Mouse (Mus musculus) embryonic fibroblast, embryonic 13.5 days (primary cell): Measurements from ENCODE around the gene Spint1. TPM values are rescaled to one million over a fixed set of nuclear protein-coding genes. Genes with fewer than 3 reads are reported as not detected.

Experiments
- H3K27ac ChIP-seq: 2 replicates; pipeline ENCODE4 v1.5.1; 2012; ENCODE audit warnings: low read length, control low read depth, inconsistent platforms; ENCODE audit not compliant: insufficient read depth
- H3K4me1 ChIP-seq: 2 replicates; pipeline ENCODE4 v1.6.1; 2011; ENCODE audit warnings: low read length; ENCODE audit not compliant: control insufficient read depth, insufficient read depth
- H3K4me3 ChIP-seq: 2 replicates; pipeline ENCODE4 v1.5.1; 2011; ENCODE audit warnings: mild to moderate bottlenecking, control low read depth, low read length; ENCODE audit not compliant: insufficient read depth
- CTCF ChIP-seq: IDR thresholded peaks from 2 replicates; pipeline ENCODE4 v1.5.1; 2011; ENCODE audit warnings: mild to moderate bottlenecking, control low read depth, low read length, moderate library complexity, borderline replicate concordance; ENCODE audit not compliant: insufficient read depth
- POLR2A ChIP-seq: IDR thresholded peaks from 2 replicates; pipeline ENCODE4 v1.6.1; 2011; ENCODE audit warnings: low read depth, mild to moderate bottlenecking, control low read depth, low read length, moderate library complexity
- polyA plus RNA-seq: library from polyadenylated mRNA; stranded (reverse); fragments of >200 nt; gene quantifications from 2 replicates; pipeline ENCODE4 v1.2.4, GENCODE M21; 2011; ENCODE audit warnings: low read depth; ENCODE audit not compliant: missing spikeins, insufficient read length

Gene Spint1
- polyA plus RNA-seq, 1 experiment, result 0.30 TPM

DNA sequence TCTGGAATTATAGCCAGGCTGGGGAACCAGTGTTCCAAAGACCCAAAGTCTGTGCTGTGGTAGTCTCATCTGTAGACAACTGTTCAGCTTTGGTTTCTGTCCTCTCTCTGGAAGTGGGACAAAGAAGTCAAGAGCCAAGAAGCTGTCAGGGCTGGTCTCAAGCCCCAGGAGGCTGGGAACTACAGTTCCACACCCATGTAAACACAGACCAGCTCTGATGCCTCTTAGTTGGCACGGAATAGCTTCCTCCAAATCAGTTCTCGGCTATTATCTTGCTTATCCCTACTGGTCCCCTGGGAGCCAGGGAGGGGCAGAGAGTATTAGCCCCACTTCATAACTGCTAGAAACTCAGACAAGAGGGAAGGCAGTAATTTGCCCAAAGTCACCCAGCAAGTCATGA is 24.2 kb downstream of the Spint1 start:
- TF ChIP-seq POLR2A, result no peak
- no peak for TF ChIP-seq CTCF
- Histone ChIP-seq H3K4me1 (peaks cover 10% of the 10 kb centered on the region), H3K27ac (no peak overlapping the region), H3K4me3 (no peak overlapping the region)

DNA sequence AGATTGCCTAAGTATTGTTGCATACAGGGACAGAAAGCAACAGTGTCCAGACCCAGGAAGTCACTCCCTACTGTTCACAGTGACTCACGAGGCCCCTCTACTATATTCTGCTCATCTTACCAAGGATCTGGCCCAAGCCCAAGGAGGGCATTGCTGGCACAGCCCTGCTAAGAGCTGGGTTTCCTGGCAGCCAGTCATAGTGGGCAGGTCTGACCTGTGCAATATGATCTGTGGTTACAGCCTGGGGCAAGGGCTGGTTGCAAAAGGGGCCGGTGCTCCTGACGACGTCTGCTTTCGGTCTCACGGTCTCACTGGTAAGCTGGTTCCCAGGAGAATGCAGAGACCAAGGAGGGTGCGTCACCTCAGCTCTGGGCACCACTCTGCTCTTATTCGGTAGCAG is 25.8 kb downstream of the Spint1 start:
- no peak overlapping the region for H3K4me3 ChIP-seq
- H3K4me1 ChIP-seq, result peaks cover 10% of the 10 kb centered on the region
- H3K27ac ChIP-seq, result no peak overlapping the region
- TF ChIP-seq CTCF (no peak), POLR2A (no peak)

DNA sequence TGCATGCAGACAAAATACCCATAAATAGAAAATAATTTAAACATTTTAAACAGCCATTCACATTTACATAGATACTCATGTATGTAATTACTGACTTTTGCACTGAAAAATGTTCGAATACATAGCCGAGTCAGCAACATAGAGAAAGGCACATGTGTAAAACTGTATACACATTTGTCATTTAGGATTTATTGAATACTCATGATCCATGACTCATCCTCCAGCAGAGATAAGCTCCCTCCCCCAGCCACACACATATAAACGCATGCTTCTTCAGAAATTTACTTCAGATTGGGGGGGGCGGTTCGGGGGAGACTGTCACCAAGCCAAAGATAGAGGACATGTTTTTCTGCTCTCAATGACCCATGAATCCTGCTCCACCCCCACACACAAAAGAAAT is 26.7 kb downstream of the Spint1 start:
- Histone ChIP-seq H3K4me3 (no peak overlapping the region), H3K4me1 (peaks cover 10% of the 10 kb centered on the region), H3K27ac (no peak overlapping the region)
- TF ChIP-seq POLR2A, result no peak
- no peak for TF ChIP-seq CTCF

DNA sequence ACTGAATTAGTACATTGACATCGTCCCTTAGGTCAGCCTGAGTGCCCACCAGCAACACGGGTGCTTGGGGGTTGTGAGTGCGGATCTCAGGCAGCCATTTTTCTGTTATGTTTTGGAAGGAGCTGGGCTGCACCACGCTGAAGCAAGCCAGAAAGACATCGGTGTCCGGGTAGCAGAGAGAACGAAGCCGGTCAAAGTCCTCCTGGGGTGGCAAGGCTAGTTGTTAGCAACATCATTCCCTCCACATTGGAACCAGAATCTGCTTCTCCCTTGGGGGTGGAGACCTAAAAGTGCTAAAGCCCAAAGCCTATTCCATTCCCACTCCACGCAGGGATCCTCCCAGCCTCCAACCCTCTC is 33.1 kb downstream of the Spint1 start:
- Histone ChIP-seq H3K27ac (no peak overlapping the region), H3K4me3 (no peak overlapping the region), H3K4me1 (no peaks in the 10 kb centered on the region)
- no peak for TF ChIP-seq POLR2A
- no peak for TF ChIP-seq CTCF

DNA sequence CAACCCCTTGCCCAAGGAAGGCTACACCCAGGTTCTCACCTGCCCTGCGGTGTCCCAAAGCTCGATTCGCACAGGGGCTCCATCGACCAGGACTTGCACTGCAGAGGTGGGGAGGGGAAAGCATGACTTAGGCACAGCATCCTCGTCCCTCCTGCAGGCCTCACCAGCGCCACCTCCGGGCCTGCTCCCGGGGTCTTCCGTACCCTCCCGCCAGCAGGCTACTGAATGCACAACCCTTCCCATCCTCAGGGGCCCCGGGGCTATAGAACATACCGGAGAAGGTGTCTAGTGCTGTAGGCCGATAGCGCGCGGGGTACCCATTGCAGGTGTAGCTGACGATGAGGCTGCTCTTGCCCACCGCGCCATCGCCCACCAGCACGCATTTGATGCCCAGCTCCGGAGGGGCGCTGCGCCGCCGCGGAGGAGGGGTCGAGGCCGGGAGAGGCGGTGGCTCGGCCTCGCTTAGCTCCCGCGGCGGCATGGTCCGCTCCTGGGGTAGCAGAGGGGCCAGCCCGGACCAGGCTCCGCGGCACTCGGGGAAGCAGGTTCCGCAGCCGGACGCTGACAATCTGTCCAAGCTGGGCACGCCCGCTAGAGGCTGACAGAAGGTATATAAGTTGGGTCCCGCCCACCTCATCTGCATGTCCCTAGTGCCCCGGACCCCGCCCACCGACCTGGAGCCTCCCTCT is 33.6 kb downstream of the Spint1 start, which contains the start of gene Rhov:
Rhov (minus strand) TSS at position 630 of the 689 bp plus-strand sequence.
- TF ChIP-seq CTCF (0 out of 2 replicates have a peak, but pooled peaks have one; percentile 2), POLR2A (no peak)
- peak within 1 kb of the TSS; percentile 39 for H3K4me3 ChIP-seq
- H3K27ac ChIP-seq, result no peak within 1 kb of the TSS
- no peaks in the 10 kb centered on the region for H3K4me1 ChIP-seq

DNA sequence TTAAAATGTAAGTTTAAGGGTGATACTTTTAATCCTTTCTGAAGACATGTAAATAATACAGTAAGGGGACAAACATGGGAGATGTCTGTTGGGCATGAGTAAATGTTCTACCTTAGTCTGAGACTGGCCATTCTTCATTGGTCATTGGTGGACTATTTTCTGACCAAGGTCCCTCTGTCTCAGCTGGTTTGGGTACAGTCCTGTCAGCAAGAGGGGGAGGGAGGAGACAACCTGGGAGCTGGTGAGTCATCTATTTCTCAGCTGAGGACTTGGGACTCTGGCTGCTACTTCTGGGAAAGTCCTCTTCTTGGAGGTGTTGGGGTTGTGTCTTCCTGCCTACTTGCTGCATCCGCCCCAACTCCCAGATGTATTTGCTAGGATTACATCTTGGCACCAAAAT is 37.0 kb downstream of the Spint1 start:
- Histone ChIP-seq H3K27ac (no peak overlapping the region), H3K4me3 (no peak overlapping the region), H3K4me1 (no peaks in the 10 kb centered on the region)
- no peak for TF ChIP-seq POLR2A
- TF ChIP-seq CTCF, result no peak

DNA sequence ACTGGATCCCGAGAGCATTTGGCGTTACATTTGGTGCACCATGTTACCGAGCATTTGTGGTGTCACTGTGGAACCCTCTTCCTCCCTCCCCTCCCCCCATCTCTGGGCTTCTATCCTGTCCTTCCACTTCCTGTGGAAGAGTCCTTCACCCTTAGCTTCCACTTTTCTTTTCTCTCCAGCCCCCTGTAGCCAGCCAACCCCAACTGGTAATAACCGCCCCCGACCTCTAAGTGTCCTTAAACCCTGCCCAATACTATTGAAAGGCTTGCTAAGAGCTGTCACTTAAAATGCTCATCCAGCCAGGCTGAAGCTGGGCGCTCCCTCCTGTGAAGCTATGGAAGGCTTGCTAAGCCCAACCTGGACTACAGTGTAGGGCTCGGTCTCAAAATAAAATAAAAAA is 39.8 kb downstream of the Spint1 start:
- TF ChIP-seq POLR2A (no peak), CTCF (no peak)
- Histone ChIP-seq H3K27ac (no peak overlapping the region), H3K4me3 (no peak overlapping the region), H3K4me1 (no peaks in the 10 kb centered on the region)

DNA sequence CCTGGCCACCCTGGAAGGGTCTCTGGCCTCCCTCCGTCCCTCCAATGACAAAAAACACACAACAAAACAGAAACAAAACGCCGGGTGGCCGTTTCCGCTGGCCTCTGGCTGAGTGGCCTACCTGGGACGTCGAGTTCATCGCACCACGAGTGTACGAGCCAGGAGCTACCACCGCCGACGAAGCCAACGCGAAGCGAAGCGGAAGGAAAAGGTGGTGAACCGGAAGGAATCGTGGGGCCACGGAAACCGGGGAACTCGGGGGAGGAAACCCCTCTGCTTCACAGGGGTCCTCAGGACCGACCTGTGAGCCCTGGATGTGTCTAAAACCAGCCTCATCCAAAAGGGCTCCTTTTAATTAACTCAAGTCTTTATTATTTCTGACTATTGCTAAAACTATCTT is 40.6 kb downstream of the Spint1 start:
- H3K4me1 ChIP-seq, result no peaks in the 10 kb centered on the region
- H3K4me3 ChIP-seq, result no peak overlapping the region
- TF ChIP-seq POLR2A (no peak), CTCF (no peak)
- H3K27ac ChIP-seq, result no peak overlapping the region

DNA sequence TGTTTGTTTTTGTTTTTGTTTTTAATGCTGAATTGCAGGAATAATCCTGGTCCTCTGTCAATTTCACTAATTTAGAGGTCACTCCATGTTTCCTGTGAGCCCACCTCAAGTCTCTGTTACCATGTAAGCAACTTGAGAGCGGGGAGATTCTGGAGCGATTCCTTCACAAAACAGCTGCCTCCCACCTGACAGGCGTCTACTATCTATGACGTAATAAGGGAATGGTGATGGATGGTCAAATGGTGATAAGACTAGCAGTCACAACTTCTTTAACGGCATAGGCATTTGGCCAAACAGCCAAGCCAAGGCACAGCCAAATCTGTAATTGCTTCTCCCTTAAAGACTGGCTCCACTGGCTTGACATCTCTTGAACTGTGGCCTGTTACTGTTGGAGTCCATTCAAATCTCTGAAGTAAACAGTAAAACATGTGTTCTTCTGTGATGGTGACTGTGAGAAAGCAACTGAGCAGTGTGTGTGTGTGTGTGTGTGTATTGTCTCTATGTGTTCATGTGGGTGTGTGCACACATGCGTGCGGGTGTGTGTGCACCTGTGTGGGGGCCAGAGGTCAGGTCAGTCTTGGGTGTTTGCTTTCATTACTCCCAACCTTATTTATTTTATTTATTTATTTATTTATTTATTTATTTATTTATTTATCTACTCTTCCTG is 44.9 kb downstream of the Spint1 start:
- TF ChIP-seq CTCF (no peak), POLR2A (no peak)
- no peaks in the 10 kb centered on the region for H3K4me1 ChIP-seq
- no peak overlapping the region for H3K4me3 ChIP-seq
- H3K27ac ChIP-seq, result no peak overlapping the region

DNA sequence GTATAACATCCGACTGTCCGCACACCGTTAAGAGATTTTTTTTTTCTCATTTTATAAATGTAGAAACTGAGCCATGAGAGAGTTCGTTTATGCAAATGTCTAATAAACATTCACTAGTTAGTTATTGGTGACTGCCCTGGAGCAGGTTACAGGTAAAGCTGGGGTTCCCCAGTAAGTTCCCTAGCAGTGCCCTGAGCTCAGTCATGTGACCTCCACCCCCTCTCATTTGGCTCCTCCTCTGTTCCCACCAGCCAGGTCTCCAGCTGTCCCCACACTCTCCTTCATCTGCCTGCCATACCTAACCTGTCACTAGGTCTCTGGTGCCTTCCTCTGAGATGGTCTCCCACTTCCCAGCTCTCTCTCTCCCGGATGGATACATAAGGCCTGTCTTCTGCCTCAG is 50.2 kb downstream of the Spint1 start:
- Histone ChIP-seq H3K4me3 (no peak overlapping the region), H3K27ac (no peak overlapping the region), H3K4me1 (no peaks in the 10 kb centered on the region; the same call in 1 of the 2 replicates)
- no peak for TF ChIP-seq CTCF
- no peak for TF ChIP-seq POLR2A

DNA sequence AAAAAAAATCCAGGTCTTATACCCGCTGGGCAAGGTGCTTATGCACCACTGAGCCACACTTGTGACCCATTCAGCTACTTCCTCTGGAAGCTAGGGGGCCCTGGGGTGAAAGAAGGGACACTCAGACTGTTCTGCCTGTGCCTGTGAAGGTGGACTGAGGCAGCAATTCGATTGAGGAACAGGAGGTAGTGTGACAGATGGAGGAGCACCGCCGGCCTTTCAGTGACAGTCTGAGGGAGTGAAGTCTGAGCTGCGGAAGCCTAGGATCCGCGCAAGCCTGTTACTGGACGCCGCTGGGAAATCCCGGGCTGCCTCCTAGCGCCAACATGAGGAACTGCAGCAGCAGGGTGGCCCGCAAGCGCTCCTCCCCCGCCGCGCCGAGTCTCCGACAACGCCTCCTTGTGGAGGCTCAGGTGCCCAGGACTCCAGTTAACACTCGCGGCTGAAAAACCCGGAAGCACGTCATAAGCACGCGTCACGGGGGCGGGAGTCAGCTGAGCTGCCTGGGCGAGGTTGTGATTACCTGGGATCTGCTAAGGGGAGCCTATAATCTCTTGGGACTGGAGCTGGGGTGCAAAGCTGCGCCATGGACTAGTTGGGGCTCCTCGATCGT is 51.2 kb downstream of the Spint1 start, which contains the start of gene Vps18:
Vps18 (plus strand) TSS at position 471 of the 613 bp plus-strand sequence.
- Histone ChIP-seq H3K4me1 (no peaks in the 10 kb centered on the region; the same call in 1 of the 2 replicates), H3K27ac (no peak within 1 kb of the TSS), H3K4me3 (peak within 1 kb of the TSS; percentile 92)
- TF ChIP-seq POLR2A, result peak; percentile 80
- peak; percentile 92 for TF ChIP-seq CTCF
